Mouse (Mus musculus): ENCODE results near the gene Cenps. TPM values are rescaled to one million over a fixed set of nuclear protein-coding genes. Genes with fewer than 3 reads are reported as not detected.

Gene Cenps
- polyA plus RNA-seq (2016; fragmentation: Nextera tagmentation; extraction: Ambion mirVana), result 27.6 and 30.7 TPM in 2 replicates

DNA sequence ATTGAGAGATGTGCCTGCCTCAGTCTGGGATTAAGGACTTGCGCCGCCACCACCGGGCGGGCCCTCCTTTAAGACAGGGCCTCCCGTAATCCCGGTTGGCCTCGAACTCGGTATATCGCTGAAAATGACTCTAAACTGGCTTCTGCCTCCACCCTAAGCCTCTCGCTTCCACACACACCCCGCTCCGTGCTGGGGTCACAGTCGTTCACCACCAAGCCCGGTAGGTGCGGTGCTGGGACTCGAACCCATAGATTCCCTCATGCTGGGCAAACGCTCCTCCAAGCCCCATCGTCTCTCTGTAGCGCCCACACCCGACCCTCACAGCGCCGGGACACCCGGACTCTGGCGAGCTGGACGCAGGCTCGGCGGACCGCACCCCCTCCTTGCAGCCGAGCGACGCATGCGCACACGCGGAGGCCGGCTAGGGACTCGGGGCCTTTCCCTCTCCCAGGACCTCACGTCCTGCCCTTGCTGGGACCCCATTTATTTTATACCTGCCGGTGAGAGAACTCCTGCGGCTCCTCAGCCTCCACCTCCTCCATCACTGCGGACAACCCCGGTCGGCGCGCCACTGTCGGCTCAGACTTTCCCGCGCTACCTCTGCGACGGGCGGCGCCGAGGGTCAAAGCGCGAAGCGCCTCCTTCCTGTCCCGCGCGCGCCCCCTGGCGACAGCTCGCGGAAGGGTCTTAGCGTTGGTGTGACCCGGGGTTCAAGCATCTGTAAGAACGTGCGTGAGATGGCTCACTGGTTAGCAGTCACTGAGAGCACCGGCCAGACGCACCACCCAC, at the start of gene Cenps:
TSS of gene Cenps (minus strand) at position 648 of the 789 bp plus-strand sequence.
- WGBS, result 1% methylated on average over 68 of the region's 68 CpGs
- peak within 1 kb of the TSS; percentile 77 for H3K4me2 ChIP-seq (replicated peaks)
- H3K9ac ChIP-seq, result peak within 1 kb of the TSS; percentile 70
- peak; percentile 93 for ATAC-seq (ENCODE audit: low FRiP score, low read depth)
- H3K9me3 ChIP-seq, result no peaks in the 10 kb centered on the region
- peaks cover 9% of the 10 kb centered on the region for H3K4me1 ChIP-seq
- no peaks in the 10 kb centered on the region; the same call in 1 of the 2 replicates for H3K36me3 ChIP-seq
- peak within 1 kb of the TSS; percentile 62 for H3K4me3 ChIP-seq
- no peaks in the 10 kb centered on the region for H3K27me3 ChIP-seq (replicated peaks)
- H3K27ac ChIP-seq, result peak within 1 kb of the TSS; percentile 62

DNA sequence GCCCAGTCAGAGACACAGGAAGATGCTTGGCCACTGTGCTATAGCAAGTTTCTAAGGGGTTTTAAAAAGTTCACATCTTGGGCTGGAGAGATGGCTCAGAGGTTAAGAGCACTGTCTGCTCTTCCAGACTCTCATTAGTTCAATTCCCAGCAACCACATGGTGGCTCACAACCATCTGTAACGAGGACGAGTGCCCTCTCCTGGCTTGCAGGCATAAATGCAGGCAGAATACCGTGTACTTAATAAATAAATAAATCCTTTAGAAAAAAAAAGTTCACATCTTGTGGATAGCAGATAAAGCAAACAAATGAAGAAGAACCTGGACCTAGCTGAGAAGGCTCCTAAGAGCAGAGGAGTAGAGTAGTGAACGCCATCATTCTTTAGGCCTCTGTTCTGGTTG, 45.3 kb upstream of the Cenps start:
- Histone ChIP-seq H3K36me3 (peaks cover 94% of the 10 kb centered on the region), H3K9ac (no peak overlapping the region), H3K9me3 (no peaks in the 10 kb centered on the region), H3K4me3 (no peak overlapping the region), H3K27me3 (replicated peaks) (no peaks in the 10 kb centered on the region), H3K4me2 (replicated peaks) (no peak overlapping the region), H3K27ac (no peak overlapping the region), H3K4me1 (no peaks in the 10 kb centered on the region)
- no peak for ATAC-seq (ENCODE audit: low FRiP score, low read depth)
- 48% methylated on average over 4 of the region's 4 CpGs for WGBS

- 93% methylated on average over 7 of the region's 7 CpGs for WGBS
- Histone ChIP-seq H3K9ac (no peak overlapping the region), H3K9me3 (no peaks in the 10 kb centered on the region), H3K4me2 (replicated peaks) (no peak overlapping the region), H3K36me3 (peaks cover 92% of the 10 kb centered on the region), H3K4me1 (no peaks in the 10 kb centered on the region), H3K27ac (no peak overlapping the region), H3K27me3 (replicated peaks) (no peaks in the 10 kb centered on the region), H3K4me3 (no peak overlapping the region)
- ATAC-seq (ENCODE audit: low FRiP score, low read depth), result no peak
Measured at GRCm38 (mm10) chr4:149182192-149182591, 44.8 kb upstream of the Cenps start.

GRCm38 (mm10) chr4:149179573-149179972, 42.1 kb upstream of the Cenps start:
- Histone ChIP-seq H3K27ac (no peak overlapping the region), H3K36me3 (peaks cover 85% of the 10 kb centered on the region), H3K9me3 (no peaks in the 10 kb centered on the region), H3K4me2 (replicated peaks) (no peak overlapping the region), H3K9ac (no peak overlapping the region), H3K4me3 (no peak overlapping the region), H3K4me1 (no peaks in the 10 kb centered on the region), H3K27me3 (replicated peaks) (no peaks in the 10 kb centered on the region)
- ATAC-seq (ENCODE audit: low FRiP score, low read depth), result no peak
- 59% methylated on average over 4 of the region's 4 CpGs for WGBS

GRCm38 (mm10) chr4:149179160-149179559, 41.7 kb upstream of the Cenps start:
- Histone ChIP-seq H3K36me3 (peaks cover 81% of the 10 kb centered on the region), H3K4me3 (no peak overlapping the region), H3K27me3 (replicated peaks) (no peaks in the 10 kb centered on the region), H3K4me1 (no peaks in the 10 kb centered on the region), H3K27ac (0 out of 2 replicates have a peak overlapping the region, but pooled peaks have one; percentile 17), H3K4me2 (replicated peaks) (no peak overlapping the region), H3K9me3 (no peaks in the 10 kb centered on the region), H3K9ac (no peak overlapping the region)
- 76% methylated on average over 7 of the region's 7 CpGs for WGBS
- no peak for ATAC-seq (ENCODE audit: low FRiP score, low read depth)

- no peak overlapping the region for H3K9ac ChIP-seq
- no peaks in the 10 kb centered on the region for H3K9me3 ChIP-seq
- H3K36me3 ChIP-seq, result peaks cover 73% of the 10 kb centered on the region
- no peak for ATAC-seq (ENCODE audit: low FRiP score, low read depth)
- 71% methylated on average over 7 of the region's 7 CpGs for WGBS
- H3K4me1 ChIP-seq, result no peaks in the 10 kb centered on the region
- no peak overlapping the region for H3K27ac ChIP-seq
- no peak overlapping the region for H3K4me3 ChIP-seq
- no peak overlapping the region for H3K4me2 ChIP-seq (replicated peaks)
- H3K27me3 ChIP-seq (replicated peaks), result no peaks in the 10 kb centered on the region
Measured at GRCm38 (mm10) chr4:149178328-149178727, 40.9 kb upstream of the Cenps start.

GRCm38 (mm10) chr4:149177046-149177445, 39.6 kb upstream of the Cenps start:
- Histone ChIP-seq H3K4me3 (no peak overlapping the region), H3K36me3 (peaks cover 60% of the 10 kb centered on the region), H3K9ac (no peak overlapping the region), H3K9me3 (no peaks in the 10 kb centered on the region), H3K4me2 (replicated peaks) (no peak overlapping the region), H3K27me3 (replicated peaks) (no peaks in the 10 kb centered on the region), H3K4me1 (no peaks in the 10 kb centered on the region), H3K27ac (no peak overlapping the region)
- no peak for ATAC-seq (ENCODE audit: low FRiP score, low read depth)
- WGBS, result 44% methylated on average over 5 of the region's 5 CpGs

- Histone ChIP-seq H3K27me3 (replicated peaks) (no peaks in the 10 kb centered on the region), H3K9ac (no peak overlapping the region), H3K27ac (no peak overlapping the region), H3K4me3 (no peak overlapping the region), H3K9me3 (no peaks in the 10 kb centered on the region), H3K4me1 (no peaks in the 10 kb centered on the region), H3K36me3 (peaks cover 56% of the 10 kb centered on the region), H3K4me2 (replicated peaks) (no peak overlapping the region)
- no peak for ATAC-seq (ENCODE audit: low FRiP score, low read depth)
- 81% methylated on average over 6 of the region's 6 CpGs for WGBS
Measured at GRCm38 (mm10) chr4:149176645-149177044, 39.2 kb upstream of the Cenps start.

DNA sequence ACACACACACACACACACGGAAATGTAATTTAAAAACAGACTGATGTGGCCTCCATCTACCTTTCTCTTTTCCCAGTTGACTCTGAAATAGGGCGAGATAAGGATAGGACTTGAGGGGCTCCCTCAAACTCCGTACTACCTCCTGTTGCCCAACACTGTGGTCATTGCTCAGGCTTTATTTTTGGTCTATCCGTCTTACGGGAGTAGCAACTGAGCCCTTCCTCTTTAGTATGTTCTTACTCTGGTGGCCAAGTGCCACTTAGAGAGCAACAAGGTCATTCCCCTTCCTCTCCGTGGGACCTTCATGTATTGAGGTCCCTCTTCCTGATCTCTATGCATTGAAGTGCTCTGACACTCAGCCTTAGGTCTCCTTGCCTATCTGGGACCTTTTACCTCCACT, 36.2 kb upstream of the Cenps start:
- no peak overlapping the region for H3K27ac ChIP-seq
- no peaks in the 10 kb centered on the region for H3K27me3 ChIP-seq (replicated peaks)
- H3K4me1 ChIP-seq, result no peaks in the 10 kb centered on the region
- peaks cover 26% of the 10 kb centered on the region for H3K36me3 ChIP-seq
- no peak overlapping the region for H3K9ac ChIP-seq
- no peak overlapping the region for H3K4me3 ChIP-seq
- no peak overlapping the region for H3K4me2 ChIP-seq (replicated peaks)
- H3K9me3 ChIP-seq, result no peaks in the 10 kb centered on the region
- 89% methylated on average over 6 of the region's 6 CpGs for WGBS
- no peak for ATAC-seq (ENCODE audit: low FRiP score, low read depth)

- Histone ChIP-seq H3K36me3 (peaks cover 20% of the 10 kb centered on the region), H3K4me3 (no peak overlapping the region), H3K4me1 (no peaks in the 10 kb centered on the region), H3K27ac (no peak overlapping the region), H3K9ac (no peak overlapping the region), H3K4me2 (replicated peaks) (no peak overlapping the region), H3K9me3 (no peaks in the 10 kb centered on the region), H3K27me3 (replicated peaks) (no peaks in the 10 kb centered on the region)
- no peak for ATAC-seq (ENCODE audit: low FRiP score, low read depth)
- 71% methylated on average over 2 of the region's 2 CpGs for WGBS
Measured at GRCm38 (mm10) chr4:149172666-149173065, 35.2 kb upstream of the Cenps start.

DNA sequence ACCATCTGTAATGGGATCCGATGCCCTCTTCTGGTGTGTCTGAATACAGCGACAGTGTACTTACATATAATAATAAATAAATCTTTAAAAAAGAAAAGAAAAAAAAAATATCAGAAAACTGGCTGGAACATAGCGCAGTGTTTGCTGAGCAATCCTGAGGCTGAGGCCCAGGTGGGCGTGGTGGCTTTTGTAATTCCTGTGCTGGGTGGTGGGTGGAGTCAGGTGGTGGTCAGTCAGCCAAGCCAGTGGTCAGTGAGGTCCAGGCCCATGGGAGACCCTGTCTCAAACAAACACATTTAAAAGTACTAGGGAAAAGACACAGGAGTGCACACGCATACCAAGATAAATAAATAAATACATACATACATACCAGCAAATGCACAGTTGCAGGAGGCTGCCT, 34.7 kb upstream of the Cenps start:
- ATAC-seq (ENCODE audit: low FRiP score, low read depth), result no peak
- Histone ChIP-seq H3K9ac (no peak overlapping the region), H3K4me1 (no peaks in the 10 kb centered on the region), H3K9me3 (no peaks in the 10 kb centered on the region), H3K4me2 (replicated peaks) (no peak overlapping the region), H3K36me3 (peaks cover 17% of the 10 kb centered on the region), H3K4me3 (no peak overlapping the region), H3K27me3 (replicated peaks) (no peaks in the 10 kb centered on the region), H3K27ac (no peak overlapping the region)
- WGBS, result 92% methylated on average over 5 of the region's 5 CpGs

GRCm38 (mm10) chr4:149171581-149171981, 34.2 kb upstream of the Cenps start:
- Histone ChIP-seq H3K9me3 (no peaks in the 10 kb centered on the region), H3K27me3 (replicated peaks) (no peaks in the 10 kb centered on the region), H3K4me2 (replicated peaks) (no peak overlapping the region), H3K9ac (no peak overlapping the region), H3K36me3 (peaks cover 14% of the 10 kb centered on the region; the same call in 1 of the 2 replicates), H3K4me1 (no peaks in the 10 kb centered on the region), H3K27ac (no peak overlapping the region), H3K4me3 (no peak overlapping the region)
- ATAC-seq (ENCODE audit: low FRiP score, low read depth), result no peak
- 81% methylated on average over 5 of the region's 5 CpGs for WGBS
